Mouse (Mus musculus) thymus, adult 2 months (tissue): Measurements from ENCODE around the gene Slk. TPM values are rescaled to one million over a fixed set of nuclear protein-coding genes. Genes with fewer than 3 reads are reported as not detected.

ENCODE experiments used
- DNase-seq: peaks from one replicate; pipeline ENCODE4 v3.0.0; 2021
- H3K27ac ChIP-seq: fragments of 200-500 bp; 2 replicates; pipeline ENCODE4 v1.5.1; 2012; ENCODE audit warnings: low read length, control low read depth; ENCODE audit not compliant: control insufficient read depth, insufficient read depth
- H3K27me3 ChIP-seq: fragments of 200-500 bp; 2 replicates; pipeline ENCODE4 v1.6.1; 2012; ENCODE audit warnings: mild to moderate bottlenecking, low read length, moderate library complexity, mixed read lengths; ENCODE audit not compliant: control insufficient read depth, insufficient read depth
- H3K36me3 ChIP-seq: fragments of 200-500 bp; 2 replicates; pipeline ENCODE4 v1.6.1; 2012; ENCODE audit warnings: mild to moderate bottlenecking, low read length, moderate library complexity; ENCODE audit not compliant: control insufficient read depth, insufficient read depth
- H3K4me1 ChIP-seq: fragments of 200-500 bp; replicated peaks from 2 replicates; pipeline ENCODE4 v1.6.1; 2012; ENCODE audit warnings: low read length; ENCODE audit not compliant: control insufficient read depth, insufficient read depth
- H3K4me3 ChIP-seq: fragments of 200-500 bp; 2 replicates; pipeline ENCODE4 v1.5.1; 2012; ENCODE audit warnings: mild to moderate bottlenecking, low read length, control low read depth, moderate library complexity; ENCODE audit not compliant: control insufficient read depth, insufficient read depth
- CTCF ChIP-seq: fragments of 200-500 bp; IDR thresholded peaks from 2 replicates; pipeline ENCODE4 v1.5.1; 2012; ENCODE audit warnings: mild to moderate bottlenecking, control low read depth, low read length, moderate library complexity, borderline replicate concordance; ENCODE audit not compliant: control insufficient read depth, poor library complexity, insufficient read depth; ENCODE audit errors: extremely low read depth
- POLR2A ChIP-seq: fragments of 200-500 bp; IDR thresholded peaks from 2 replicates; pipeline ENCODE4 v1.6.1; 2012; ENCODE audit warnings: mild to moderate bottlenecking, low read length, control low read depth, moderate library complexity; ENCODE audit not compliant: control insufficient read depth, poor library complexity, insufficient read depth; ENCODE audit errors: extremely low read depth
- WGBS: fragments of 180-500 bp; shearing (Covaris S2); methylation state at CpG from one replicate; pipeline ENCODE4 v1.1.7; 2018; 5-methylcytosine and 5-hydroxymethylcytosine counted together
- polyA plus RNA-seq: library from polyadenylated mRNA; depleted of rRNA; stranded (reverse); fragments of >200 nt; gene quantifications from 2 replicates; pipeline ENCODE4 v1.2.3, GENCODE M21; 2012

The Slk gene
- polyA plus RNA-seq, 1 experiment, result 12.2 TPM

- TF ChIP-seq POLR2A (no peak), CTCF (no peak)
- H3K4me3 ChIP-seq, result no peak overlapping the region
- H3K4me1 ChIP-seq, result 0 out of 2 replicates have a peak, but pooled peaks cover 2% of the 10 kb centered on the region
- H3K27me3 ChIP-seq, result no peaks in the 10 kb centered on the region
- no peak for DNase-seq
- H3K27ac ChIP-seq, result no peak overlapping the region
- no peaks in the 10 kb centered on the region for H3K36me3 ChIP-seq
- WGBS, result 96% methylated on average over 9 of the region's 9 CpGs
Measured at GRCm38 (mm10) chr19:47549174-47549573, 30.3 kb upstream of the Slk start.

- TF ChIP-seq CTCF, result no peak
- no peak for TF ChIP-seq POLR2A
- 92% methylated on average over 4 of the region's 4 CpGs for WGBS
- no peak overlapping the region for H3K27ac ChIP-seq
- H3K36me3 ChIP-seq, result no peaks in the 10 kb centered on the region
- no peaks in the 10 kb centered on the region for H3K27me3 ChIP-seq
- no peak overlapping the region for H3K4me3 ChIP-seq
- DNase-seq, result no peak
- 0 out of 2 replicates have a peak, but pooled peaks cover 2% of the 10 kb centered on the region for H3K4me1 ChIP-seq
Measured at GRCm38 (mm10) chr19:47549584-47549983, 29.9 kb upstream of the Slk start.

- Histone ChIP-seq H3K36me3 (no peaks in the 10 kb centered on the region), H3K4me1 (peaks cover 2% of the 10 kb centered on the region; the same call in 1 of the 2 replicates), H3K27me3 (no peaks in the 10 kb centered on the region), H3K4me3 (no peak overlapping the region), H3K27ac (no peak overlapping the region)
- DNase-seq, result no peak
- 96% methylated on average over 5 of the region's 5 CpGs for WGBS
- TF ChIP-seq CTCF (no peak), POLR2A (no peak)
Measured at GRCm38 (mm10) chr19:47559145-47559544, 20.3 kb upstream of the Slk start.

GRCm38 (mm10) chr19:47559751-47560512 is 19.5 kb upstream of the Slk start:
- Histone ChIP-seq H3K27ac (no peak overlapping the region), H3K27me3 (no peaks in the 10 kb centered on the region), H3K36me3 (no peaks in the 10 kb centered on the region), H3K4me3 (no peak overlapping the region), H3K4me1 (peaks cover 2% of the 10 kb centered on the region; the same call in 1 of the 2 replicates)
- 90% methylated on average over 14 of the region's 14 CpGs for WGBS
- TF ChIP-seq CTCF, result no peak
- TF ChIP-seq POLR2A, result no peak
- DNase-seq, result no peak

- H3K4me3 ChIP-seq, result no peak overlapping the region
- no peak overlapping the region for H3K27ac ChIP-seq
- WGBS, result 96% methylated on average over 12 of the region's 12 CpGs
Measured at GRCm38 (mm10) chr19:47560544-47561161, 18.8 kb upstream of the Slk start.

GRCm38 (mm10) chr19:47561996-47562441 is 17.5 kb upstream of the Slk start:
- 41% methylated on average over 5 of the region's 5 CpGs for WGBS
- Histone ChIP-seq H3K4me1 (peaks cover 2% of the 10 kb centered on the region; the same call in 1 of the 2 replicates), H3K4me3 (no peak overlapping the region), H3K36me3 (no peaks in the 10 kb centered on the region), H3K27me3 (no peaks in the 10 kb centered on the region), H3K27ac (no peak overlapping the region)
- TF ChIP-seq POLR2A, result no peak
- no peak for TF ChIP-seq CTCF
- no peak for DNase-seq

More at GRCm38 (mm10) chr19:47560544-47561161, 18.8 kb upstream of the Slk start:
- TF ChIP-seq CTCF (no peak), POLR2A (no peak)
- Histone ChIP-seq H3K4me1 (peaks cover 2% of the 10 kb centered on the region; the same call in 1 of the 2 replicates), H3K36me3 (no peaks in the 10 kb centered on the region), H3K27me3 (no peaks in the 10 kb centered on the region)
- no peak for DNase-seq

GRCm38 (mm10) chr19:47563715-47564114 is 15.8 kb upstream of the Slk start:
- WGBS, result 93% methylated on average over 13 of the region's 13 CpGs
- Histone ChIP-seq H3K4me3 (no peak overlapping the region), H3K27me3 (no peaks in the 10 kb centered on the region), H3K27ac (no peak overlapping the region), H3K4me1 (peaks cover 2% of the 10 kb centered on the region; the same call in 1 of the 2 replicates), H3K36me3 (no peaks in the 10 kb centered on the region)
- no peak for TF ChIP-seq POLR2A
- no peak for TF ChIP-seq CTCF
- DNase-seq, result no peak
